Mouse (Mus musculus) A20 (cell line): Measurements from ENCODE around the gene Cox6a2.
A peak's percentile ranks its signal among the peaks of the same experiment; 100 is the strongest.

Source experiments
- DNase-seq: peaks from one replicate; pipeline ENCODE4 v3.0.0-alpha.2; 2011; ENCODE audit warnings: low read depth, low spot score

Cox6a2 gene

DNA sequence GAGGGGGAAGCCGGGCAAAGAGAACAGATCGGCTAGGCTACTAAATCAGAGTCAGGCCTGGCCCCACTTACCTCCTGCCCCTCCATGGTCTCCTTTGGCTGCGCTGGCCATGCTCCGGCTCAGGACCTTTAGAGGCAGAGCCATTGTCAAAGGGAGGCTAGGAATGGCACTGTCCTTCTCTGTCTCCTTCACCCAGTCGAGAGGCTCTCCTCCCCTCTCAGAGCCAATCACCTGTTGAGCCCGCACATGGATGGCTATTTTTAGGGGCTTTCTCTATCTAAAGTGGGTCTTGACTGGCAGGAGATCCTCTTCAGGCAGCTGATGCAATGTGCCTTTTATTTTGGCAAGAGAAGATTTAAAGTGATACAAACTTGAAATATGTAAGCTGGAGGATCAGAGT is at the start of gene Cox6a2:
Cox6a2 (minus strand) TSS at position 236 of the 400 bp plus-strand sequence.
- DNase-seq: no peak

GRCm38 (mm10) chr7:128255757-128256156 is 49.6 kb upstream of the Cox6a2 start:
- DNase-seq: no peak

DNA sequence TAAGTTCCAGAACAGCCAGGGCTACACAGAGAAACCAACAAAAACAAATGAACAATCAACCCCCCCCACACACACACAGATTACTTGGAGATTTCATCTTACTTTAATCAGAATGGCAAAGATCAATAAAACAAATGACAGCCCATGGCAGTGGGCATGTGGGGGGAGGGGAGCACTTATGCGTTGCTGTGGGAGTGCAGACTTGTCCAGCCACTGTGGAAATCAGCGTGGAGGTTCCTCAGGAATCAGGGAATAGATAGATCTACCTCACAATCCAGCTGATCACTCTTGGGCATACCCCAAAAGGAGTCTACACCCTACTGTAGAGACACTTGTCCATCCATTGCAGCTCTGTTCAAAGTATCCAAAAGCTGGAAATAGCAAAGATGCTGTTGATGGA is 48.8 kb upstream of the Cox6a2 start:
- no peak for DNase-seq

GRCm38 (mm10) chr7:128252609-128253008 is 46.4 kb upstream of the Cox6a2 start:
- DNase-seq: no peak

GRCm38 (mm10) chr7:128251946-128252345 is 45.8 kb upstream of the Cox6a2 start:
- no peak for DNase-seq

DNA sequence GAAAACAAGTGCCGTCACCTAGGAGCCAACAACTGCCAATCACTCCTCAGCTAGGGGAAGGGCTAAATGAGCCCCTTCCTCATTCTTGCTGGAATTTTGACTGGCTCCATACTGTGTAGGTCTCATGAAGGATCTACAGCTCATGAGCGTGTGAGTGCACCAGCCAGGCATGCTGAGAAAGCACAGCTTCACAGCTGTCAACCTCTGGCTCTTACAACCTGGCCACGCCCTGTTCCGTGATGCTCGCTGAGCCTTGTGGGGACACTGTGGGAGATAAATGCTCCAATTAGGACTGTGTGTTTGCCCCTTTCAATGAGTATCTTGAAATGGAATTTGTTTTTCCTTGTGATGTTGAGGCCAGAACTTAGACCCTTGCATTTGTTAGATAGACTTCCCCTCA is 43.8 kb upstream of the Cox6a2 start:
- no peak for DNase-seq

DNA sequence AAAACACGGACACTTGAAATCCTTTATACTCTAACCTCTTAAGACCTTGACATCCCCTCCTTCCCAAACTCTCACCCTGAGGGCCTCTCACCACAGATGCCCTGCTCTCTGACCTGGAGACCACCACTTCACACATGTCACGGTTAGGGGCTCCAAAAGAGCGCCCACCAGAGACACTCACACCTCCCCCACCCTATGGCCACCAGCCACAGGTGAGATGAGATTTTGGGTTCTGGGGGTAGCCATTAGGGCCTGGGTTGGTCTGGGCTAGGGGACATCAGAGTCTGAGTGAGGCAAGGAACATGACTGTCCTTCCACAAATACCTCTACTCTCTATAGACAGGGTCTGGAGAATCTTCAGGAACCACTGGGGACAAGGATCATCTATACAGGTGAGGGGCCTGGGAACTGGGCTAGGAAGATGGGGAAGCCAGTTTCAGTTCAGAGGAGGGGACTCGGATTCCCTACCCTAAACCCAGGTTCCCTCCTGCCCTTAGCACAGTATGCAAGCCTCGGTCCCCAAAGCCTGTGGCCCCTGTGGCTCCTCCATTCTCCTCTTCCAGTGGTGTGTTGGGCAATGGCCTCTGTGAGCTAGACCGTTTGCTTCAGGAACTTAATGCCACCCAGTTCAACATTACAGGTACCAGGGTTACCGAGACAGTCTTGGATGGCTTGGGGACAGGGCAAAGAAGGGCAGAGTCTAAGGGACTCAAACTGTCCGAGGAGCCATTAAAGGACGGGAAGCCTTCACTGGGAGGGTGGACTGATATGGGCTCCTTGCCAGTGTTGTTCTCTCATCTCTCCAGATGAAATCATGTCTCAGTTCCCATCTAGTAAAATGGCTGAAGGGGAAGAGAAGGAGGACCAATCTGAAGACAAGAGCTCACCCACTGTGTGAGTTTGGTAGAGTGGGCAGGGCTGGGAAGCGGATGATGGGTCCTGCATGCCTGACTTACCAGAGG is 42.2 kb upstream of the Cox6a2 start:
- no peak for DNase-seq

DNA sequence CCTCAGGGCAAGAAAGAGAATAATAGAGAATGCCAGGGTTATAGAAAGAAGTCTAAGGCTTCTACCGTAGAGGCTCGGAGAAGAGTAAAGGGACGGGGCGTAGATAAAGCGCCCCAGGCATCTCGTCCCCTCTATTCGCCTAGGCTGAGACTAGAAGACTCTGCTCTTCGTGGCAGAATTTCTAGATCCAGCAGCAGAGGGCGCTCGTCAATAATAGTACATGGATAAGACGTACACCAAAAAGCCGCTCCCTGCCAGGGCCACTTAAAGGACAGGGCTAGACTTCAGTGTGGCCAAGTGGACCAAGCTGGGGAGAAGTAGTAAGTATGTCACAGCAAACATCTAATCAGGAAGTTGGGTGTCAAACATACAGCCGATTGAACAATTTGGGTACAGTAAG is 41.3 kb upstream of the Cox6a2 start:
- peak; percentile 74 for DNase-seq

DNA sequence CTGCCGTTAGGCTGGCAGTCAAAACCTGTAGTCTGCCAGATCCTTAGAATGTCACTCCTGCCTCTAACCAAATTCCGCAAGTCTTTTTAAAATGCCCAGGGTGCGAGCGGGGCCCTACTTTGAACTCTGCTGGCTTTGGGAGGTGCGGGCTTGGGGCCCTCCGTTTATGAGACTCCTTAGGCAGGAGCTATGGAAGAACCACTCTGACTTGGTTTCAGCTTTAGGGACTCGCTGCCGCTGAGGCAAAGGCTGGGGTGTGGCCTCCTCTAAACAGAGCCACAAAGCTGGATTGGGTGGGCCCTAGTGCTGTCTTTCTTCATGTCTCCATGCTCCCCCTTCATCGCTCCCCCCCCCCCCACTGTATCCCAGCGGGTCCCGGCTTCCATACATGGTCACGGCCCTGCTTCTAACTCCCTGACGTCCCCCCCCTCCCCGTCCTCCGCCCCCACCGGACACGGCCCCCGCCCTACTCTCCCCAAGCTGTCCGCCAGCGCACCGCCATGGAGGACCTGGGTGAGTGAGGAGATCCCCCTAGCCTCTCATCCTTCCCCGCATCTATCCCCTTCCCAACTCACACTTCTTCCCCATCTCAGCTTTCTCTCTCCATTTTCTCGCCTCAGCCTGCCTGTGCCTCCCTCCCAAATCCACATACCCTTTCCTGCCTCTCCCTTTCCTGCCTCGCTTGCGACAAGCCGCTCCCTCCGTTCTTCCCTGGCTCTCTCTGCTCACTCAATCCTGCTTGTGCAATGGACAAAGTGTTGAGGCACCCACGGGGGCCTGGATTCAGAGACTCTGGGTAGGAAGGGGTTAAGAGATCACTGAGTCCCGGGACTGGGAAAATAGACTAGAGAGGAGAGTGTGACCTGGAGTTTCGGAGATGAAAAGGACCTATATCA is 40.6 kb upstream of the Cox6a2 start, which contains the start of gene Tgfb1i1:
Tgfb1i1 (plus strand) TSS at position 317 of the 896 bp plus-strand sequence.
- no peak for DNase-seq

DNA sequence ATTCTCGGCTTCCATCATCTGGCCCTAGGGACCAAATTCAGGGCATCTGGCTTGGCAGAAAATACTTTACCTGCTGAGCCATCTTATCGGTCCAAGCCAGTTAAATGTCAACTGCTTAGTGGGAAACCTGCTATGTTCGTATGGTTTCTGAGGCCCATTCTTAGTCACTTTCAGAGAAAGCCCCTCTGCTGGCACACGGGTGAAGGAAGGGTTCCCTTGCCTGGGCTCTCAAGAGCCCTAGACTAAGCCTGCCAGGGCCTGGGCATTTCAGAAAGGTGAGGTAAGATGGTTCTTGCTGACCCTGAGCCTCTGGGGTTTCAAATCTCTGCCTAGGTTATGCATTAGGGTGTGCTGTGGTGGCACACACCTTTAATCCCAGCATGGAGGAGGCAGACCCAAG is 39.4 kb upstream of the Cox6a2 start:
- DNase-seq: no peak

DNA sequence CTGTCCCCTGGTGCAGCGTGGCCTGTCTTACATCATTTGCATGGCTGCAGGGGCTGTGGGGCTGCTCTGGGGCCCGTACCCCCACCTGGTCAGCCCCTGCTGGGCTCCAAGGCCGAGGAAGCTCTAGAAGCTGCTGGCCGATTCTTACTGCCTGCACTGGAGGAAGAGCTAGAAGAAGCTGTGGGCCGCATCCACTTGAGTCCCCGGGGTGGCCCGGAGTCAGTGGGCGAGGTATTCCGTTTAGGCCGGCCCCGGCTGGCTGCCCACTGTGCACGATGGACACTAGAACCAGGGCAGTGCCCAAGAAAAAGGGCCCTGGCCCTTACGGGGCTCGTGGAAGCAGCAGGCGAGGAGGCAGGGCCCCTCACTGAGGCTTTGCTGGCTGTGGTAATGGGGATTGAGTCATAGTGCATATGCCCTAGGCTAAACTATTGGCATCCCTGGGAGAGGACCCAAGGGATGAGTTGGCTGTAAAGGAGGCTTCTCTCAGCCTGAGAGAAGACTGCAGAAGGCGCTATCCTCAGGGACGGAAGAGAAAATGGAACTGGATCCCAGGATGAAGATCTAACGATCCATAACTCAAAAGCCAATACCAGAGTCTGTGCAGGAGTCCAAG is 38.3 kb upstream of the Cox6a2 start:
- DNase-seq: no peak

DNA sequence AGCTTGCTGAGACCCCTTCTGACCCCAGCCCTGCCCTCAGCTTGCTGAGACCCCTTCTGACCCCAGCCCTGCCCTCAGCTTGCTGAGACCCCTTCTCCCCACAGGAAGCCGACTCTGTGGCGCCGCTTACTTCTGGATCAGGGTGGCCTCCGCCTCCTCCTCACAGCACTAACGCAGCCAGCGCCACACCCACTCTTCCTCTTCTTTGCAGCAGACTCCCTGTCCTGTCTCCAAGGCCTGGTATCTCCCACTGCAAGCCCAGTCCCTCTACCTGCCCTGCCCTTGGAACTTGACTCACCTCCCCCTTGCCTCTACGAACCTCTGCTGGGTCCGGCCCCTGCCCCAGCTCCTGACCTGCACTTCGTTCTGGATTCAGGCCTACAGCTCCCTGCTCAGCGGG is 37.7 kb upstream of the Cox6a2 start:
- no peak for DNase-seq

DNA sequence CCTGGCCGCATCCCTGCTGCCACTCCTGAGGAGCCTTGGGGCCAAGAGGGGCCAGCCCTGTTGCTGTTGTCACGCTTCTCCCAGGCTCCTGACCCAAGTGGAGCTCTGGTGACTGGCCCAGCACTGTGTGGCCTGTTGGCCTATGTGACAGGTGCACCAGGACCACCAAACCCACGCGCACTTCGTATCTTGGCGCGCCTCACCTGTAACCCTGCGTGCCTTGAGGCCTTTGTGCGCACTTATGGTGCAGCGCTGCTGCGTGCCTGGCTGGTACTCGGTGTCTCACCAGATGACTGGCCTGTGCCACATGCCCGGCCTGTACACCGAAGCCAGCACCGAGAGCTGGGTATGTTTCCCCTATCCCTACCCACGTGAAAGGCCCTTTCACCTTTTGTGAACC is 36.1 kb upstream of the Cox6a2 start:
- DNase-seq: no peak

DNA sequence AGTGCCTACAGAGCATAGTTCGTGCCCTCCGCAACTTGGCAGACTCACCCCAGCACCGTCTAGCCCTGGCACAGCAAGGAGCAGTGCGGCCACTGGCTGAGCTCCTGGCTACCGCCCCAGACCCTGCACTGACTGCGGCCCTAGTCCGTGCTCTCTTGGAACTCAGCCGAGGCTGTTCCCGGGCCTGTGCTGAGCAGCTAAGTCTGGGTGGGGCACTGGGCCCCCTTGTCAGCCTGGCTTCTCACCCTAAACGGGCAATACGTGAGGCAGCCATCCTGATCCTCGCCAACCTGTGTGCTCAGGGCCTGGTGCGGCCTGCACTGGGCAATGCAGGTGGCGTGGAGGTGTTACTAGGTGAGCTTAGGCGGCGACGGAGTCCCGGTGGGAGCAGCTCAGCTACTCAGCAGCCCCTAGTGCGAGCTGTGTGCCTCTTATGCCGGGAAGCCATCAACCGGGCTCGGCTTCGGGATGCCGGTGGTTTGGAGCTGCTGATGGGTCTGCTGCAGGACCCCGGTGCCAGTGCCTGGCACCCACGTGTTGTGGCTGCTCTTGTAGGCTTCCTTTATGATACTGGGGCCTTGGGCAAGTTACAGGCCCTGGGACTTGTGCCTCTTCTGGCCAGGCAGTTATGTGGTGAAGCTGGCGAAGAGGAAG is 34.1 kb upstream of the Cox6a2 start:
- DNase-seq: no peak

DNA sequence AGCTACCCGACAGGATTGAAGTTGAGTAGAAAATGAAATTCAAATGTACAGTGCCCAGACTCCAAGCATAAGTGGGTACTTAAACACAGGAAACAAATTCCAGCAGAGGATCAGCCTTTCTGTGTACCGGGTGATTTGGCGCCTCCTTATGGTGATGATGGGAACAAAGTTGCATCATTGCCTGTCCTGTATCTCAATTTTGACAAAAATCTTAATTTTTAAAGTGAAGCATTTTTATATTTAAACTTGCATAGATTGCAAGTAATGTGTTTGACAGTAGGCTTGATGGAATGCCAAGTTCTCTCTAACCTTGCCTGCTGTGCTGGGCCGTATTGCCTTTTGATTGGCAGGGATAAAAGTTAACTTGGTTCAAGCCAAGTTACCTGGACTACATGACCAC is 32.8 kb upstream of the Cox6a2 start:
- DNase-seq: peak; percentile 72

- DNase-seq: peak; percentile 100
These were observed 32.0 kb upstream of the Cox6a2 start, which contains the start of gene 9130023H24Rik for GRCm38 (mm10) chr7:128237927-128238778. Gene 9130023H24Rik, minus strand, starts transcription at chr7:128238031.

- no peak for DNase-seq
These were observed 31.4 kb upstream of the Cox6a2 start for GRCm38 (mm10) chr7:128237593-128237926.

- DNase-seq: peak; percentile 85
These were observed 30.8 kb upstream of the Cox6a2 start, which contains the start of gene Armc5 for GRCm38 (mm10) chr7:128236856-128237592. Gene Armc5, plus strand, starts transcription at chr7:128237342.

GRCm38 (mm10) chr7:128236426-128236825 is 30.2 kb upstream of the Cox6a2 start:
- DNase-seq: no peak

GRCm38 (mm10) chr7:128235481-128235880 is 29.3 kb upstream of the Cox6a2 start:
- DNase-seq: no peak
